Mouse (Mus musculus): ENCODE measurements around the gene Ryr2. TPM values are rescaled to one million over a fixed set of nuclear protein-coding genes. Genes with fewer than 3 reads are reported as not detected.

The Ryr2 gene
- total RNA-seq, 2 experiments from 2014 or later, result 0.16 to 0.45 TPM

DNA sequence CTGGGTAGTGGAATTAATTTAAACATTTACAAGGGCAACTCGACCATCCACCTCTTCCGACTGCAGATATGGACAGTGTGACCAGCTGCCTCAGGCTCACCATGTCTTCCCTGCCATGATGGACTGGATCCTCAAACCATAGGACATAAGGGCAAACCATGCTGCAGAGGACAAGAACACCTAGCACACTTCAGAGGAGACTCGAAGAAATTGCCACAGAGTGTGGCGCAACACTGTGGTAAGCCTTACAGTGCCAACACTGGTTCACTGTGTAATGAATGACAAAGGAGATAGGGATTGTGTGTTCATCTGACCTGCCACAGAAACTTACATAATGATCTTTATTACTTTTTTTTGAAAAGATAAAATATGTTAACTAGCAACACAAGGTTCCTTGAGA is 68.1 kb downstream of the Ryr2 start:
- no peak for DNase-seq (ENCODE audit: low spot score)

- DNase-seq (ENCODE audit: low spot score), result no peak
These were observed 69.5 kb downstream of the Ryr2 start for GRCm38 (mm10) chr13:12037241-12037640.

- DNase-seq (ENCODE audit: low spot score), result no peak
These were observed 69.9 kb downstream of the Ryr2 start for GRCm38 (mm10) chr13:12036834-12037233.

DNA sequence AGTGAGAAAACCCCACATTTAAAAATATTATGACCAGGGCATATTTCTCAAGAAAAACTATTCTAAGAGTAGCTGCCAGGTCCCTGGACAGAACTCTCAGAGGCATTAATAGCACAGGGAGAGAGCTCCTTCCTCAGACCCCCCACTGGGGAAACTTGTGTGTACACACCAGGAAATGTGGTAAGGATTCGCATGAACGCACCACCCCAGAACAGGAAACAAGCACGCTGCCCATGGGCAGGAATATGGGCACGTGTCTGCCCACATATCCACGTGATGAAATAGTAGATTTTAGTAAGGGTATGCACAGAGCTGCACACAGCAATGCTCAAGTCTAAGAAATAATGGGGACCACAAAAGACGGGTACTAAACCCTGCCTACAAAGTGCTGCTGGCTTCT is 72.8 kb downstream of the Ryr2 start:
- no peak for DNase-seq (ENCODE audit: low spot score)

DNA sequence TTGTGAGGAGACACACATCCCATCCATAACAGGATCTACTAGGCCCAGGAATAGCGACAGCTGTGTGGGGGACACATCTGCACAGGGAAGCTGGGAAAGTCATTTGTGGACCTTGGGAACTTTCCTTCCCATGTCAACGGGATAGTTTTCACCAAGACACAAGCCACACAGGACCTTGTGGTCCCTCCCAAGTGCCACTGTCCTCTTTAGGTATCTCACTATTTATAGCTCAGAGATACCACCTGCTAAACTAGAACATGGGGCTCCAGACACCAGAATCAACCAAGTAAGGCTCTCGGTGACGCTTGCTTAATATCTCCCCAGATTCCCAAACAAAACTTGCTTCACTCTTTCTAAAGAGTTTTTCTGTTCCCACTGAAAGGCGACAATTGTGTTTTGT is 73.5 kb downstream of the Ryr2 start:
- DNase-seq (ENCODE audit: low spot score), result no peak

GRCm38 (mm10) chr13:12029841-12030240 is 76.9 kb downstream of the Ryr2 start:
- DNase-seq (ENCODE audit: low spot score), result no peak

GRCm38 (mm10) chr13:12029326-12029725 is 77.4 kb downstream of the Ryr2 start:
- DNase-seq (ENCODE audit: low spot score), result no peak

GRCm38 (mm10) chr13:12018046-12018445 is 88.7 kb downstream of the Ryr2 start:
- DNase-seq (ENCODE audit: low spot score), result no peak

DNA sequence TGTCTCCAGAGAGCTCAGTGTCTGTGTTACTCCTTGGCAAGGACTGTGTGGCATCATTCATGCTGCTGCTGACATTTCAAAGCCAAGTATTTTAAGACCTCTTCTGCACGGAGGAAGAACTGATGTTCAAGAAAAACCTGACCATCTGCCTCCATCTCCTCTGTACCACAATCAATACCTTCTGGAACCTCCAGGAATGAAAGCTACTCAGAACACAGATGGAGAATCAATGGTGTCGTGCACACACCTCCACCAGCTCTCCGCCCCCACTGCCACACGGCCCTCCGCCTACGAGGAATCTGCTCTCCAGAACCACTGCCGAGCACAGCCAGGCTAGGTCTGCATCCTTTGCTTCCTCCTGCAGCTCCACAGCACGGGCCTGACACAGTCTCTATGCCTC is 92.8 kb downstream of the Ryr2 start:
- no peak for DNase-seq (ENCODE audit: low spot score)

GRCm38 (mm10) chr13:12008995-12009689 is 97.6 kb downstream of the Ryr2 start:
- no peak for DNase-seq (ENCODE audit: low spot score)

DNA sequence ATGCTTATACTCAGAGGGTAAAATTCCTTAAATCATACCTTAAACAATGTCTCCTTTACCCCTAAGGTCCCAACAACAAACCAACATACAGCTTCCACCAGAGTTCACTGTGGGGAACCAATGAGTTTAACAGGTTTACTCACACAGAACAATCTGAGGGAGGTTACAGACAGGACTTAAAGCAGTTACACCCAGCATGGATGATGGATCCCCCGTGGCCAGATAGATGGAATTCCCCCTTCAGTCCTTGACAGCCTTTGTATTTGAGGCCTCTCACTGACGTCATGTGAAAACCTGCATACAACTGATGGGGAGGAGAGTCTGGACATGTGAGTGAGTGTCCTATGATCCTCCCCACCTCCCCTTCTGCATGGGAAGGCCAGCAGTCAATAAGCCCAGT is 99.2 kb downstream of the Ryr2 start:
- no peak for DNase-seq (ENCODE audit: low spot score)

DNA sequence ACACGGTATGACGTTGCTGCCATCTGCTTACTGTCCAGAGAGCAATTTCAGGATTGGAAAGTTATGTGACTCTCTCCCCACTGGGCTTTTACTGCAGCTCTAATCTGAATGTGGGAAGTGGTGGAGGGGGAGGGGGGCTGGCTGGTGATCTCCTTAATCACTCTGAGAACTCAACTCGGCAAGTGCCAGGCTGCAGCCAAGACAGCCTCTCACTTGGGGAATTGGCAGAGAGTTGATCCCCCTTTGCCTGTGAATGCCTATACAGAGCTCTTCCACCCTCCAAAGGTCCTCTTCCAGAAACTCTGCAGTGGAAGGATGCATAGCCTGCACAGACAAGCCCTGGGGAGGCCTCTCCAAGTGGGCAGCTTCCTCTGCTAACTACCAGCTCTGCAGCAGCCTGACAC is 104.9 kb downstream of the Ryr2 start:
- DNase-seq (ENCODE audit: low spot score), result no peak

- no peak for DNase-seq (ENCODE audit: low spot score)
These were observed 106.9 kb downstream of the Ryr2 start for GRCm38 (mm10) chr13:11999851-12000250.

GRCm38 (mm10) chr13:11997366-11997765 is 109.4 kb downstream of the Ryr2 start:
- no peak for DNase-seq (ENCODE audit: low spot score)

DNA sequence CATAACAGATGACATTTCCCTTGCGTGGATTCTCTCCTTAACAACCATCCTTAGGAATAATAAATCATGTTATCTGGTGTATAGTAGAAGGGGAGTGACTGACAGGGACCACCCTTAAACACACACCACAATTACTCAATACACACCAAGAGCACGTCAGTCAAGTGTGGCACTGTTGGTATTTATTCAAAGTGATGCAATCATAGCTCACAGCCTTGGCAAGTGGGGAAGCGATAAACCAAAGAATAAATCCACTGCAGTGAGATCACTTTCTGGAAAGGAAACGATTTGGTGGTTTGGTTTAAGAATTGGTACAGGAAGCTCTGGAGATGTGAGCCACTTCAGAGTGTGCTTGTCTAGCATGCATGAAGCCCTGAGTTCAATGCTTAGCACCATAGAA is 119.2 kb downstream of the Ryr2 start:
- no peak for DNase-seq (ENCODE audit: low spot score)

DNA sequence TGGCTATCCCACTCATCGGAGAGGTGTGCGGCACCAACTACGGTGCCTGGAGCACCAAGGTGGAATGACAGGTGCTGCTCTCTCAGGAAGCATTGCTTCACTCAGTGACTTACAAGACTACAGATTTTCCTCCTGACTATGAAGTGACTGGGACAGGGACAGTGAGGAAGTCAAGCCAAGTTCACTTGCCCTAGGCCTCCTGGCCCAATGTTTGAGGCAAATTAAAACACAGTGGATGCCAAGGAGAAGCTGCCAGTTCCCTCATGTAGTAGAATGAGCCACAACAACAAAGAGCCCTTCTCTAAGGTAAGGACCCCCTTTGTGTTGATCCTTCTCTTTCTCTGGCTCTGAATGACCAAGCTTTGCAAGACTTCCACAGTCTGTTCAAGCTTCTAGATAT is 121.7 kb downstream of the Ryr2 start:
- no peak for DNase-seq (ENCODE audit: low spot score)

GRCm38 (mm10) chr13:11978997-11979396 is 127.7 kb downstream of the Ryr2 start:
- DNase-seq (ENCODE audit: low spot score), result no peak

DNA sequence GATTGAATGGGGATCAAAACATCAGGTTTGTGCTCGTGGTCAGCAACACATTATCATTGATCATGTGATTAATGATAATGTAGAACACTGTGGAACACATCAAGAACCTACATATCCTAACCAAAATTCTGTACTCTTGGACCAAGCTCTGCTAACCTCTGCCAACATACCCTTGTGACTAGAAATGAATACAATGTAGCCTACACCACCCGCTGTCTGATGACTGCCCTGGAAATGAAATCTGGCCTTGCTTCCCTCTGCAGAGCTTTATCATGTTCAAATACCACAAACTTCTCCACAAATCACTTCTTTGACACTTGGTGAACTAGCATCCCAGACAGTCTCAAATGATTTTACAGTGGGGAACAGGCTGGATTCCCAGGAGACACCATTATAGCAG is 128.4 kb downstream of the Ryr2 start:
- no peak for DNase-seq (ENCODE audit: low spot score)

DNA sequence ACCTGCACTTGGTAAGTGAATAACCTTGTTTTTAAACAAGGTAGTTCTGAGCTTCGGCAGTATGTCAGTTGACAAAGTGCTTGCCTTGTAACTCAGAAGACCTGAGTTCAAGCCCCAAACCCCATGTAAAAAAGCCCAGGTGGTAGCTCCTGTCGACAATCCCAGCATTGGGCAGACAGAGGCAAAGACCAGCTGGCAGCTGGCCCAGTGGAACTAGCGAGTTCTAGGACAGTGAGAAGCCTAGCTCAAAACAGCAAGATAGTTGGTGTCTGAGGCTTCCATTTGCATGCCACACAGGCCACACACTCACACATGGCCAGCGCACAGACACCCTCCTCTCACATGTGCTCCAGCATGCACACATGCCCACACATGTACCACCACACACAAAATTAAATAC is 129.1 kb downstream of the Ryr2 start:
- no peak for DNase-seq (ENCODE audit: low spot score)

GRCm38 (mm10) chr13:11964391-11964790 is 142.4 kb downstream of the Ryr2 start:
- DNase-seq (ENCODE audit: low spot score), result no peak

- DNase-seq (ENCODE audit: low spot score), result no peak
These were observed 147.1 kb downstream of the Ryr2 start for GRCm38 (mm10) chr13:11959488-11960174.

DNA sequence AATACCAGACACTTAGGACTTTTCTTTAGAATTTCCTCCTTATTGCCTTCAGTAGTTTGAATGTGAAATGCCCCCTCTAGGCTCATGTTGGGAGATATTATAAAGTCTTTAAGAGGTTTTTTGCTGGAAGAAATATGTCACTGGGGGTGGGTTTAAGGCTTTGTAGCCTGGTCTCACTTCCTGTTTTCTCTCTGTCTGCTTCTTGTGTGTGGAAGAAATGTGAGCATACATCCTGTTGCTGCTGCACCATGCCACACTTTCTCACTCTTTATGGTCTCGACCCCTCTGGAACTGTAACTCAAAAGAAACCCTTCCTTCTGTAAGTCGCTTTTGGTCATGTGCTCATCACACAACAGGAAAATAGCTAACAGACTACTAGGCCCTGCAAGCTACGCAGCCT is 147.9 kb downstream of the Ryr2 start:
- DNase-seq (ENCODE audit: low spot score), result no peak

DNA sequence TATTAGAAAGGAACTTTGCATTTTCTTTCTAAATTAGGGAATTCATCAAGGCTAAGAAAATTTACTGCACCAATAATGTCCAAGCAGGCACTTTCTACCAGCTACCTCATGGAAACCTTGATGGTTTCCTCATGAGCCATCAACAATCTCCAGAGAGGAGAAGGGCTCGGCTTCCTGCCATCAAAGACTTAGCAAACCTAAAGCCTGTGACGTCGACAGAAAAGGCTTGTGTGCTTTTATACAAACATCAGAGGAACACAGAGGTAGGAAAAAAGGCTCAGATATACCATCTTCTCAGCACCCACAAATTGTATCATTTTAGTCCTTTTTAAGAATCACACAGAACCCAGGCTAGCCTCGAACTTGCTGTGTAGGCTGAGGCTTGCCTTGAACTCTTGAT is 148.5 kb downstream of the Ryr2 start:
- DNase-seq (ENCODE audit: low spot score), result no peak

Data from gastrocnemius, adult 18-20 months (tissue).